Mouse (Mus musculus) stomach, adult 2 months (tissue): ENCODE results near the gene Gper1. TPM values are rescaled to one million over a fixed set of nuclear protein-coding genes. Genes with fewer than 3 reads are reported as not detected.

Experiments
- polyA plus RNA-seq: library from polyadenylated mRNA; depleted of rRNA; stranded (reverse); fragments of >200 nt; gene quantifications from 2 replicates; pipeline ENCODE4 v1.2.3, GENCODE M21; 2012; rRNA removed

The Gper1 gene
- 16.3 and 24.9 TPM in 2 replicates for polyA plus RNA-seq

DNA sequence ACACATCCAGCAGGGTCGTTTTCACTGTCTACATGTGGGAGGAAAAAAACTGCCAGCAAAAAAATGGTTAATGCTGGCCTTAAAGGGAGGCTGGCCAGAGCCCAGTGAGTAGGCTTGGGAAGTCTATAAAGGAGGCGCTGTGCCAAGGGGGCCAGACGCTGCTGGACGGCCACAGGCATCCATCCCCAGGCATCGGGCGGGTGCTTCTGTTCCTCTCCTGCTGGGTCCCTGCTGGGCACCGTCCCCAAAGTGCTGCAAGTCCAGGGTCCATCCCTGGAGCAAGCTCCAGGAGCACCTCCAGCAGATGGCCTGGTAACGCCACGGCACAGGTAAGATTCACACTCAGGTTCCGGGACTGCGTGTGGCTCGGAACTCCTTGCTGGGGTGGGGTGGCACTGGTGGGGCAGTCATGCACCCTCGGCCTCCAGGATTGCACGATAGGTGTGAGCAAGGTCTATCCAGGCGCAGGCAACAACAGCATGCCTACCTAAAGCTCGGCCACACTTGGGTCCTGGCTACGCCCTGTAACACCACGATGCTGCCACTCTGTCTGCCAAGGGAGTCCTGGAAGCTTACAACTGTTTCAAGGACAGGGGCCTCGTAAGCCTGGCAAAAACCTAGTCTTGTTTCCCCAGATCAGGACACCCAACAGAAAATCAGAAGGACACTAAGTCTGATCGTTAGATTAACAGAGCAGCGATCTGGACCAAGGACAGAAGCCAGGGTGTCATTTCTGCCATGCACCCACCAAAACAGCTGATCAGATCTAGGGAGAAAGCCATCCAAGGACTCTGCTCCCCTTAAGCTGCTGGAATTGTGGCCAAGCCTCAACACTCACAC is at the start of gene Gper1:
Gper1 (plus strand) TSS at position 126 of the 840 bp plus-strand sequence.

DNA sequence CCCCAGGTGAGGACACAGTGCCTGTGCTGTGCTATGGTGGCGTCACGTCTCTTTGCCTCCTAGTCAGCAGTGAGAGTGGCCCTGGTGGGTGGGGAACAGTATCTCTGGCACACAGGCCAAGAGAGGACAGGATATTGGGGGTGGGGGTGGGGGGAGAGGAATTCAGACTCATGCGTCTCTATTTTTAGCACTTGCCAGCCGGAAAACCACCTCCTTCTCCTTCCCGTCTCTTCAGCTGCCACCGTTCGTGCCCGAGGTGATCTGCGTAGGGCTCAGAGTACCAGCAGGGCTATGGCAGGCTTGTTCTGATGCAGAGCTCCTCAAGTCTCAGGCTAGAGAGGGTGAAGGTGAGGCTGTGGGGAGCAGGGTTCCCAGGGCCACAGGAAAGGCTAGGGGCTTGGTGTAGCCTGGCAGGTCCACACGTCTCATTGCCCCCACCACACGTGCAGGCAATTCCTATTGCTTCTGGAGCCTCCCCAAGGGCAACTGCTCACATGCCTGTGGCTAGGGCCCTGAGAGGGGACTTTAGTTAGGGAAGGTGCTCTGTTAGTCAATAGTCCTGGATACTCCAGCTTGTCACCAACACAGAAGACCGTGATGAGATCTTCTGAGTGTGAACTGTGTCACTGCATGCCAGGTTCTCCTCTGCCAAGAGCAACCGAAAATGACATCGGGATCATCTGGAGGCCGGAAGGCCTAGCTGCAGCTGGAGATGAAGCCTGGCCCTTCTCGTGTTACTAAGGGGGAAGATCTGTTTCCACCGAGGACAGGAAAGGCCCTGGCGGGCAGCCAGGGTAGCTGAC is 45.3 kb upstream of the Gper1 start, which contains the start of gene Gpr146:
Gpr146 (plus strand) TSS at position 230 of the 803 bp plus-strand sequence.

GRCm38 (mm10) chr5:139404801-139405401 is 18.1 kb upstream of the Gper1 start, which contains the start of gene C130050O18Rik:
C130050O18Rik (plus strand) TSS chr5:139405280.

GRCm38 (mm10) chr5:139460384-139461067 is 37.6 kb downstream of the Gper1 start, which contains the start of gene 3110082I17Rik:
3110082I17Rik (minus strand) TSS chr5:139460527.

Other genes starting within 250 kb of the Gper1 start
- gene Sun1, start 222.5 kb upstream of the Gper1 start, polyA plus RNA-seq = 9.5 and 14.7 TPM in 2 replicates
- 62.7 and 125 TPM in 2 replicates for gene Get4, start 170.8 kb upstream of the Gper1 start, polyA plus RNA-seq
- gene Adap1, start 97.5 kb upstream of the Gper1 start, polyA plus RNA-seq = 15.3 and 20.9 TPM in 2 replicates
- gene Cox19, start 71.7 kb upstream of the Gper1 start, polyA plus RNA-seq = 69.5 and 86.5 TPM in 2 replicates
- 0.12 and 0.61 TPM in 2 replicates for gene Cyp2w1, start 70.5 kb upstream of the Gper1 start, polyA plus RNA-seq
- gene Gpr146, start 45.5 kb upstream of the Gper1 start, polyA plus RNA-seq = 5.1 and 6.3 TPM in 2 replicates
- gene C130050O18Rik, start 17.9 kb upstream of the Gper1 start, polyA plus RNA-seq = 1.4 and 1.9 TPM in 2 replicates
- 6.3 and 7.6 TPM in 2 replicates for gene 3110082I17Rik, start 37.4 kb downstream of the Gper1 start, polyA plus RNA-seq
- gene Zfand2a, start 61.4 kb downstream of the Gper1 start, polyA plus RNA-seq = 6.8 and 8.1 TPM in 2 replicates
- gene Uncx, start 120.3 kb downstream of the Gper1 start, polyA plus RNA-seq = not detected in 2 replicates